Comparison of ENCODE assay signal across 8 mouse cellular contexts in the genomic region with DNA sequence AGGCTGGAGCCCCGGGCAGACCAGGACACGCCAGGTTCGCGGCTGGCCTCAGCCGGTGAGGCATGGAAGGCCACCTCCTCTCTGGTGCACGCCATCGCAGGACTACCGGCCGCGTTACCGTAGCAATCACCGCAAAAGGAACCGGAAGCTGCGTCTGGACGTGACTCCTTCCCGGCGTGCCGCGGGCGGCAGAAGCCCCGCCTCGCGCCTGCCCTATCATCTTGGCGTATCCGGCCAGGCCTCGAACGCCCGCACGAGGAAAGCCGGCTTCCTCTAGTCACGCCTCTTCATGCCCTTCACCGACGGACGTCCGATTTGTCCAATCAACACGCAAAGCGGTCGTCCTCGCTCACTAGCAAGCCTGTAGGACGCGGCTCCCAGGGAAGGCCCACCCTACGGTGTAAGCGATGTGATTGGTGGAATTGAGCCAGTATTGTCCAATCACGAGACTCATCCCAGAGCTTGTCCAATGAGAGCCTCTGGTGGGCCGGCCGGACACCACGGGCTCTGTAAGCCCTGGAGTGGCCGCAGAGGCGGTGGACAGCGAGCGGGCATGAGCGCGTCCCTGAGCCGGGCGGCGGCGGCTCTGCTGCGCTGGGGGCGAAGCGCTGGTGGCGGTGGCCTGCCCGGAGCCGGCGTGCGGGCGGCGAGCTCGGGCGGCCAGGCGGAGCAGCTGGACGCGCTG. TPM values are rescaled to one million over a fixed set of nuclear protein-coding genes. Genes with fewer than 3 reads are reported as not detected.
DNase-seq lines count a peak whose midpoint lies in the region; ATAC-seq and TF ChIP-seq lines count a peak whose summit lies in the region.

Gene Glrx5, plus strand, starts transcription at position 542 of the 685 bp plus-strand sequence.

- H3K27me3 ChIP-seq in CH12.LX (replicated peaks): no peaks in the 10 kb centered on the region
- no peaks in the 10 kb centered on the region for H3K27me3 ChIP-seq in forebrain, embryonic 11.5 days (ENCODE audit: control insufficient read depth, insufficient read depth, low read length)
- H3K27me3 ChIP-seq in heart, embryonic 16.5 days (ENCODE audit: control insufficient read depth, insufficient read depth, low read length): no peaks in the 10 kb centered on the region
- H3K27me3 ChIP-seq in liver, embryonic 15.5 days: no peaks in the 10 kb centered on the region
- H3K27me3 ChIP-seq in neural tube, embryonic 12.5 days (replicated peaks): no peaks in the 10 kb centered on the region

- peaks cover 20 to 66% of the 10 kb centered on the region in 2 experiments for H3K4me1 ChIP-seq in CH12.LX (ENCODE audit: control insufficient read depth in 1 of 2, insufficient read depth in 2 of 2)
- peaks cover 14% of the 10 kb centered on the region; the same call in 1 of the 2 replicates for H3K4me1 ChIP-seq in forebrain, embryonic 11.5 days (replicated peaks; ENCODE audit: control insufficient read depth, insufficient read depth, low read length)
- peaks cover 26% of the 10 kb centered on the region for H3K4me1 ChIP-seq in heart, embryonic 16.5 days (ENCODE audit: control insufficient read depth, insufficient read depth, low read length)
- H3K4me1 ChIP-seq in liver, embryonic 15.5 days (replicated peaks): peaks cover 77% of the 10 kb centered on the region
- peaks cover 30% of the 10 kb centered on the region for H3K4me1 ChIP-seq in neural tube, embryonic 12.5 days

- peak within 1 kb of the TSS; percentile 63 for H3K4me2 ChIP-seq in CH12.LX (ENCODE audit: insufficient read depth, low read depth, poor library complexity, severe bottlenecking)
- peak within 1 kb of the TSS; percentile 87 for H3K4me2 ChIP-seq in forebrain, embryonic 11.5 days (ENCODE audit: low read depth, low read length, severe bottlenecking)
- H3K4me2 ChIP-seq in heart, embryonic 16.5 days (ENCODE audit: low read depth, low read length): peak within 1 kb of the TSS; percentile 95
- peak within 1 kb of the TSS; percentile 89 for H3K4me2 ChIP-seq in liver, embryonic 15.5 days
- H3K4me2 ChIP-seq in neural tube, embryonic 12.5 days (replicated peaks): peak within 1 kb of the TSS; percentile 94

- no peak for TF ChIP-seq EP300 in CH12.LX (IDR thresholded peaks at IDR 0.05; ENCODE audit: low read length)

- H3K36me3 ChIP-seq in CH12.LX (replicated peaks in 1 of 2; ENCODE audit: control insufficient read depth in 1 of 2, insufficient read depth in 1 of 2, low read length in 1 of 2): peaks cover 14 to 48% of the 10 kb centered on the region in 2 experiments
- peaks cover 8% of the 10 kb centered on the region; the same call in 1 of the 2 replicates for H3K36me3 ChIP-seq in forebrain, embryonic 11.5 days (ENCODE audit: control insufficient read depth, insufficient read depth, low read length)
- peaks cover 4% of the 10 kb centered on the region; the same call in 1 of the 2 replicates for H3K36me3 ChIP-seq in heart, embryonic 16.5 days (ENCODE audit: control insufficient read depth, insufficient read depth)
- H3K36me3 ChIP-seq in liver, embryonic 15.5 days (replicated peaks): peaks cover 46% of the 10 kb centered on the region
- peaks cover 15% of the 10 kb centered on the region for H3K36me3 ChIP-seq in neural tube, embryonic 12.5 days

- TF ChIP-seq POLR2A in CH12.LX (IDR thresholded peaks at IDR 0.05; ENCODE audit: low read depth, low read length): peak; percentile 86

- peak; percentile 100 for DNase-seq in CH12.LX (ENCODE audit: extremely low read depth)
- DNase-seq in c-Kit-positive CD71-positive TER-119-negative erythroid progenitor cells, embryonic 14.5 days (ENCODE audit: low read depth): peak; percentile 99
- peak; percentile 98 for DNase-seq in forebrain, embryonic 11.5 days (ENCODE audit: low spot score)
- peak; percentile 99 to 100 for DNase-seq in kidney, postnatal 36 days
- peak; percentile 100 for DNase-seq in telencephalon, adult 2 months (ENCODE audit: low read depth, low spot score)

- peaks cover 65% of the 10 kb centered on the region for H3K79me2 ChIP-seq in CH12.LX (replicated peaks; ENCODE audit: control insufficient read depth, extremely low read depth, insufficient read depth, poor library complexity, severe bottlenecking)

- under 1% methylated on average over 72 of the region's 72 CpGs for WGBS in forebrain, embryonic 11.5 days
- under 1% methylated on average over 71 of the region's 72 CpGs for WGBS in heart, embryonic 16.5 days
- under 1% methylated on average over 72 of the region's 72 CpGs for WGBS in liver, embryonic 15.5 days (ENCODE audit: insufficient replicate concordance)
- under 1% methylated on average over 72 of the region's 72 CpGs for WGBS in neural tube, embryonic 12.5 days

- no peak for TF ChIP-seq RAD21 in CH12.LX (IDR thresholded peaks at IDR 0.05; ENCODE audit: low read depth, low read length)

- H3K9ac ChIP-seq in CH12.LX (ENCODE audit: insufficient read depth, low read depth): peak within 1 kb of the TSS; percentile 91
- peak within 1 kb of the TSS; percentile 88 for H3K9ac ChIP-seq in forebrain, embryonic 11.5 days (ENCODE audit: low read length)
- H3K9ac ChIP-seq in heart, embryonic 16.5 days (ENCODE audit: low read length): peak within 1 kb of the TSS; percentile 91
- peak within 1 kb of the TSS; percentile 98 for H3K9ac ChIP-seq in liver, embryonic 15.5 days
- H3K9ac ChIP-seq in neural tube, embryonic 12.5 days: peak within 1 kb of the TSS; percentile 86

- in situ Hi-C loops in CH12.LX (cut with MboI; ENCODE audit: low pct_ligation_motif_present, low pct_unique_long_range_greater_than_20kb, low sequenced_read_pairs): loop anchor here (5.0 kb wide), 1 partner anchor 80 kb away; no protein-coding TSS in a partner anchor

- dilution Hi-C loops in CH12.LX (cut with MboI; ENCODE audit: extremely low pct_ligation_motif_present, extremely low pct_unique_long_range_greater_than_20kb, low sequenced_read_pairs): no loop called here

- peak; percentile 100 for ATAC-seq in forebrain, embryonic 11.5 days (replicated peaks; ENCODE audit: low FRiP score)
- peak; percentile 99 for ATAC-seq in heart, embryonic 16.5 days (replicated peaks; ENCODE audit: extremely low read depth, insufficient read depth, low FRiP score)
- ATAC-seq in liver, embryonic 15.5 days (ENCODE audit: insufficient read depth): peak; percentile 89
- peak; percentile 99 for ATAC-seq in neural tube, embryonic 12.5 days (ENCODE audit: low FRiP score, low read depth)

- no peak for TF ChIP-seq CTCF in CH12.LX (conservative IDR thresholded peaks at IDR 0.05 in 1 of 2, IDR thresholded peaks at IDR 0.05 in 1 of 2; ENCODE audit: low read depth in 2 of 2, low read length in 2 of 2)

- H3K9me3 ChIP-seq in CH12.LX (replicated peaks; ENCODE audit: low read length): no peaks in the 10 kb centered on the region
- H3K9me3 ChIP-seq in forebrain, embryonic 11.5 days (ENCODE audit: control insufficient read depth, low read length): no peaks in the 10 kb centered on the region
- H3K9me3 ChIP-seq in heart, embryonic 16.5 days (replicated peaks; ENCODE audit: control insufficient read depth, low read length): no peaks in the 10 kb centered on the region
- no peaks in the 10 kb centered on the region for H3K9me3 ChIP-seq in liver, embryonic 15.5 days (replicated peaks)
- no peaks in the 10 kb centered on the region for H3K9me3 ChIP-seq in neural tube, embryonic 12.5 days

- H3K4me3 ChIP-seq in CH12.LX (replicated peaks in 1 of 3; ENCODE audit: low read depth in 2 of 3, low read length in 2 of 3, poor library complexity in 1 of 3): peak within 1 kb of the TSS; percentile 96 to 97 (median 97)
- peak within 1 kb of the TSS; percentile 88 for H3K4me3 ChIP-seq in forebrain, embryonic 11.5 days (ENCODE audit: low read depth, low read length)
- peak within 1 kb of the TSS; percentile 85 for H3K4me3 ChIP-seq in heart, embryonic 16.5 days (ENCODE audit: low read length)
- H3K4me3 ChIP-seq in liver, embryonic 15.5 days (replicated peaks): peak within 1 kb of the TSS; percentile 93
- H3K4me3 ChIP-seq in neural tube, embryonic 12.5 days: peak within 1 kb of the TSS; percentile 85

- H3K27ac ChIP-seq in CH12.LX (ENCODE audit: insufficient read depth, low read depth): peak within 1 kb of the TSS; percentile 19
- peak within 1 kb of the TSS; percentile 41; the same call in 1 of the 2 replicates for H3K27ac ChIP-seq in forebrain, embryonic 11.5 days (ENCODE audit: low read depth, low read length)
- H3K27ac ChIP-seq in heart, embryonic 16.5 days (ENCODE audit: low read length): peak within 1 kb of the TSS; percentile 90
- H3K27ac ChIP-seq in liver, embryonic 15.5 days (replicated peaks): peak within 1 kb of the TSS; percentile 100
- H3K27ac ChIP-seq in neural tube, embryonic 12.5 days: peak within 1 kb of the TSS; percentile 57

TF ChIP-seq in CH12.LX, 34 proteins besides CTCF, POLR2A, EP300 and RAD21 (continues in another document):
- TF ChIP-seq ZMIZ1 (IDR thresholded peaks at IDR 0.05; ENCODE audit: low read depth, low read length): peak; percentile 61; the same call in 1 of the 2 replicates
- peak; percentile 96 for TF ChIP-seq MAX (IDR thresholded peaks at IDR 0.05; ENCODE audit: low read length)
- peak; percentile 80 for TF ChIP-seq BHLHE40 (IDR thresholded peaks at IDR 0.05; ENCODE audit: low read depth, low read length)
- TF ChIP-seq ELF1 (IDR thresholded peaks at IDR 0.05; ENCODE audit: low read depth, low read length): peak; percentile 90
- peak; percentile 84 for TF ChIP-seq MYC (IDR thresholded peaks at IDR 0.05; ENCODE audit: low read depth, low read length)
- peak; percentile 33 for TF ChIP-seq TBP (conservative IDR thresholded peaks at IDR 0.05; ENCODE audit: low read depth, low read length)
- TF ChIP-seq NELFE (IDR thresholded peaks at IDR 0.05; ENCODE audit: low read depth, low read length): peak; percentile 68
- no peak for TF ChIP-seq MAZ (IDR thresholded peaks at IDR 0.05; ENCODE audit: low read depth, low read length)
- TF ChIP-seq MAFK (IDR thresholded peaks at IDR 0.05; ENCODE audit: insufficient replicate concordance, low read length): no peak
- peak; percentile 93 for TF ChIP-seq MXI1 (IDR thresholded peaks at IDR 0.05; ENCODE audit: low read depth, low read length)
- no peak for TF ChIP-seq USF1 (IDR thresholded peaks at IDR 0.05; ENCODE audit: low read depth, low read length)
- no peak for TF ChIP-seq CHD1 (IDR thresholded peaks at IDR 0.05; ENCODE audit: low read depth, low read length)
- TF ChIP-seq NRF1 (IDR thresholded peaks at IDR 0.05; ENCODE audit: low read depth, low read length): peak; percentile 68
- peak; percentile 54; the same call in 1 of the 2 replicates for TF ChIP-seq TCF12 (IDR thresholded peaks at IDR 0.05; ENCODE audit: low read depth, low read length)

RNA-seq across cellular contexts. Expression of gene Glrx5, which starts in this region (rescaled TPM):
- total RNA-seq in CH12.LX (2012; rRNA removed): 38.5 and 51.6 TPM in 2 replicates
- total RNA-seq in CH12.LX (2014; rRNA removed): 72.8 and 79.5 TPM in 2 replicates
- polyA plus RNA-seq in CH12.LX (2012; ENCODE audit: insufficient read length, low read depth): 112 and 123 TPM in 2 replicates
- 188 and 196 TPM in 2 replicates for polyA plus RNA-seq in forebrain, embryonic 11.5 days (2014; fragmentation: Nextera tagmentation; extraction: Ambion mirVana)
- 170 and 173 TPM in 2 replicates for polyA plus RNA-seq in heart, embryonic 16.5 days (2015; fragmentation: Nextera tagmentation; extraction: Ambion mirVana)
- 496 and 514 TPM in 2 replicates for polyA plus RNA-seq in liver, embryonic 15.5 days (2015; fragmentation: Nextera tagmentation; extraction: Ambion mirVana)
- polyA plus RNA-seq in neural tube, embryonic 12.5 days (2016; fragmentation: Nextera tagmentation; extraction: Ambion mirVana): 184 and 189 TPM in 2 replicates

Comparison
In these comparisons a context has a peak if more than half of its experiments do, and no peak if none do; other contexts are left out.
1. Peak in every context shown above with its lines: DNase-seq, ATAC-seq, H3K4me3 ChIP-seq and H3K27ac ChIP-seq.
2. H3K27ac ChIP-seq: peak in every context shown above with its lines; median percentile 100 in liver, embryonic 15.5 days; 90 in heart, embryonic 16.5 days; 57 in neural tube, embryonic 12.5 days; 41 in forebrain, embryonic 11.5 days; 19 in CH12.LX.